In genomic region chr12:113023082-113023481, GRCm38 (mm10) we compare ENCODE assay signal across 23 mouse cellular contexts. TPM values are rescaled to one million over a fixed set of nuclear protein-coding genes. Genes with fewer than 3 reads are reported as not detected.
DNase-seq lines count a peak whose midpoint lies in the region; ATAC-seq lines count a peak whose summit lies in the region.
"Had no signal": no experiment of that assay in that cellular context is flagged by ENCODE, and none has a peak within 500 bp of the region (broad histone marks: within the 10 kb centered on the region; RNA-seq: fewer than 3 reads in every experiment).

No protein-coding gene starts in this region.

- H3K9ac ChIP-seq in kidney, embryonic 16.5 days (replicated peaks; ENCODE audit: low read length) = no peak overlapping the region
- H3K9ac ChIP-seq: embryonic facial prominence, embryonic 13.5 days; liver, embryonic 13.5 days had no signal

- H3K9me3 ChIP-seq in kidney, embryonic 16.5 days (ENCODE audit: low read length) = 0 out of 2 replicates have a peak, but pooled peaks cover 3% of the 10 kb centered on the region
- H3K9me3 ChIP-seq: embryonic facial prominence, embryonic 13.5 days; forebrain, embryonic 10.5 days; limb, embryonic 10.5 days; liver, embryonic 13.5 days; neural tube, embryonic 13.5 days had no signal

- no peak overlapping the region for H3K4me3 ChIP-seq in kidney, embryonic 16.5 days (ENCODE audit: low read length)
- H3K4me3 ChIP-seq: embryonic facial prominence, embryonic 13.5 days; forebrain, embryonic 10.5 days; limb, embryonic 10.5 days; liver, embryonic 13.5 days; neural tube, embryonic 13.5 days had no signal

- no peaks in the 10 kb centered on the region for H3K27me3 ChIP-seq in kidney, embryonic 16.5 days (ENCODE audit: insufficient read depth, low read length)
- H3K27me3 ChIP-seq: embryonic facial prominence, embryonic 13.5 days; liver, embryonic 13.5 days; neural tube, embryonic 13.5 days had no signal

- no peak overlapping the region for H3K27ac ChIP-seq in kidney, embryonic 16.5 days (ENCODE audit: low read length)
- H3K27ac ChIP-seq: embryonic facial prominence, embryonic 13.5 days; forebrain, embryonic 10.5 days; limb, embryonic 10.5 days; liver, embryonic 13.5 days; neural tube, embryonic 13.5 days had no signal

- no peaks in the 10 kb centered on the region for H3K4me1 ChIP-seq in kidney, embryonic 16.5 days (ENCODE audit: insufficient read depth, low read length)
- H3K4me1 ChIP-seq: limb, embryonic 10.5 days had no signal

- DNase-seq in monocyte, adult 2 months (ENCODE audit: low read depth in 1 of 2, low spot score in 2 of 2) = peak; percentile 35 to 40
- peak; percentile 68 for DNase-seq in NIH3T3 (ENCODE audit: low read depth)
- DNase-seq in thymus, postnatal 0 days (ENCODE audit: low spot score) = no peak
- no peak for DNase-seq in right cerebral cortex, postnatal 4 days
- DNase-seq: cerebellum, adult 2 months; gastrocnemius, postnatal 25 days; heart, postnatal 36 days; kidney, adult 2 months; liver, embryonic 13.5 days; midbrain, embryonic 14.5 days; retina, postnatal 1 day; thymus, postnatal 25 days had no signal

- no peak overlapping the region for H3K4me2 ChIP-seq in kidney, embryonic 16.5 days (replicated peaks; ENCODE audit: low read depth, low read length)
- H3K4me2 ChIP-seq: embryonic facial prominence, embryonic 13.5 days; heart, embryonic 11.5 days; liver, embryonic 13.5 days; neural tube, embryonic 13.5 days had no signal

- 82% methylated on average over 4 of the region's 4 CpGs for WGBS in kidney, embryonic 16.5 days

- no peaks in the 10 kb centered on the region for H3K36me3 ChIP-seq in kidney, embryonic 16.5 days (ENCODE audit: insufficient read depth, low read length)

- no peak for ATAC-seq in monocyte, adult 5-6 weeks (replicated peaks; ENCODE audit: insufficient number of reproducible peaks, low FRiP score, low TSS enrichment, poor library complexity, severe bottlenecking)
- peak; percentile 62 for ATAC-seq in megakaryocyte, adult 5-6 weeks (ENCODE audit: poor library complexity, severe bottlenecking)
- ATAC-seq in kidney, embryonic 16.5 days (ENCODE audit: low FRiP score, low TSS enrichment) = no peak
- ATAC-seq: lung, postnatal 0 days had no signal

RNA-seq across cellular contexts. Expression of gene Pacs2, which starts 8.8 kb away (rescaled TPM):
- total RNA-seq in monocyte, adult 5-6 weeks (2017) = 20.5 to 30.3 TPM (median 27.8 TPM) in 3 replicates
- total RNA-seq in megakaryocyte, adult 5-6 weeks (2015) = 55.1 TPM in 2 replicates
- 36.5 and 37.5 TPM in 2 replicates for total RNA-seq in megakaryocyte, adult 5-6 weeks (2017)
- polyA plus RNA-seq in kidney, embryonic 16.5 days (2015; fragmentation: Nextera tagmentation; extraction: Ambion mirVana) = 13.3 and 13.8 TPM in 2 replicates
- polyA plus RNA-seq in thymus, postnatal 0 days (2015; fragmentation: Nextera tagmentation; extraction: Ambion mirVana) = 5.2 and 6.4 TPM in 2 replicates

RNA-seq across cellular contexts. Expression of gene Brf1, which starts 22.6 kb away (rescaled TPM):
- 84.1 to 109 TPM (median 105 TPM) in 3 replicates for total RNA-seq in monocyte, adult 5-6 weeks (2017)
- total RNA-seq in megakaryocyte, adult 5-6 weeks (2015) = 20.2 and 25.3 TPM in 2 replicates
- 37.0 and 43.6 TPM in 2 replicates for total RNA-seq in megakaryocyte, adult 5-6 weeks (2017)
- polyA plus RNA-seq in kidney, embryonic 16.5 days (2015; fragmentation: Nextera tagmentation; extraction: Ambion mirVana) = 70.1 and 71.5 TPM in 2 replicates
- polyA plus RNA-seq in thymus, postnatal 0 days (2015; fragmentation: Nextera tagmentation; extraction: Ambion mirVana) = 70.8 and 89.0 TPM in 2 replicates

RNA-seq across cellular contexts. Expression of gene Btbd6, which starts 46.8 kb away (rescaled TPM):
- 2.6 to 4.7 TPM (median 3.0 TPM) in 3 replicates for total RNA-seq in monocyte, adult 5-6 weeks (2017)
- 4.2 and 5.9 TPM in 2 replicates for total RNA-seq in megakaryocyte, adult 5-6 weeks (2015)
- total RNA-seq in megakaryocyte, adult 5-6 weeks (2017) = 2.4 and 4.0 TPM in 2 replicates
- 29.4 and 30.6 TPM in 2 replicates for polyA plus RNA-seq in kidney, embryonic 16.5 days (2015; fragmentation: Nextera tagmentation; extraction: Ambion mirVana)
- 16.4 and 18.0 TPM in 2 replicates for polyA plus RNA-seq in thymus, postnatal 0 days (2015; fragmentation: Nextera tagmentation; extraction: Ambion mirVana)

RNA-seq across cellular contexts. Expression of gene Tex22, which starts 51.2 kb away (rescaled TPM):
- total RNA-seq in monocyte, adult 5-6 weeks (2017) = 0.39 TPM in 1 of 3 replicates, not detected in the others
- 0.25 TPM in 1 of 2 replicates, not detected in the other for total RNA-seq in megakaryocyte, adult 5-6 weeks (2015)
- total RNA-seq in megakaryocyte, adult 5-6 weeks (2017) = 0.88 TPM in 1 of 2 replicates, not detected in the other
- polyA plus RNA-seq in kidney, embryonic 16.5 days (2015; fragmentation: Nextera tagmentation; extraction: Ambion mirVana) = not detected in 2 replicates
- not detected in 2 replicates for polyA plus RNA-seq in thymus, postnatal 0 days (2015; fragmentation: Nextera tagmentation; extraction: Ambion mirVana)
- total RNA-seq: gastrocnemius, postnatal 25 days; heart, postnatal 36 days had no signal
- polyA plus RNA-seq: cortical plate, adult 2 months; embryonic facial prominence, embryonic 13.5 days; forebrain, embryonic 10.5 days; liver, embryonic 13.5 days; lung, postnatal 0 days; midbrain, embryonic 14.5 days; neural tube, embryonic 13.5 days; stomach, embryonic 16.5 days had no signal

Comparison
In these comparisons a context has a peak if more than half of its experiments do, and no peak if none do; other contexts are left out.
1. DNase-seq: peak in monocyte, adult 2 months (2 of 2) and NIH3T3 (single experiment); none in thymus, postnatal 0 days (single experiment) and right cerebral cortex, postnatal 4 days (single experiment).